Mouse (Mus musculus) large intestine, adult 2 months (tissue): Measurements from ENCODE around the gene Xpo5. TPM values are rescaled to one million over a fixed set of nuclear protein-coding genes. Genes with fewer than 3 reads are reported as not detected.

ENCODE experiments used
- DNase-seq: peaks from one replicate; pipeline ENCODE4 v3.0.0-alpha.2; 2012; ENCODE audit warnings: low read depth, low spot score
- WGBS: fragments of 180-500 bp; shearing (Covaris S2); methylation state at CpG from one replicate; pipeline ENCODE4 v1.1.7; 2018; 5-methylcytosine and 5-hydroxymethylcytosine counted together
- polyA plus RNA-seq: library from polyadenylated mRNA; depleted of rRNA; stranded (reverse); fragments of >200 nt; gene quantifications from 2 replicates; pipeline ENCODE4 v1.2.3, GENCODE M21; 2012

Gene Xpo5
- polyA plus RNA-seq, 1 experiment, result 17.1 TPM

DNA sequence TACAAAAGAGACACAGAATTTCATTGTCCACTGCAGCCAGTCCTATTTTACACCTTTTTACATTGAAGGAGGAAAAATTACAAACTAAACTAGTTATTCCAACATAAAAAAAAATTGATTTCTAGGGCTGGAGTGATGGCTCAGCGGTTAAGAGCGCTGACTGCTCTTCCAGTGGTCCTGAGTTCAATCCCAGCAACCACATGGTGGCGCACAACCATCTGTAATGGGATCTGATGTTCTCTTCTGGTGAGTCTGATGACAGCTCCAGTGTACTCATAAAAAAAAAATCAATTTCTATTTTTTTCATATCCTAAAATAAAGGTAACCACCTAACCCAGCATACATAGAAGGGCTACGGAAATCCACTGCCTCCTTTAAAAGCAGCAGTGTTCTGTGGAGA lies 20.3 kb upstream of the Xpo5 start:
- WGBS, result 91% methylated on average over 4 of the region's 4 CpGs
- no peak for DNase-seq

DNA sequence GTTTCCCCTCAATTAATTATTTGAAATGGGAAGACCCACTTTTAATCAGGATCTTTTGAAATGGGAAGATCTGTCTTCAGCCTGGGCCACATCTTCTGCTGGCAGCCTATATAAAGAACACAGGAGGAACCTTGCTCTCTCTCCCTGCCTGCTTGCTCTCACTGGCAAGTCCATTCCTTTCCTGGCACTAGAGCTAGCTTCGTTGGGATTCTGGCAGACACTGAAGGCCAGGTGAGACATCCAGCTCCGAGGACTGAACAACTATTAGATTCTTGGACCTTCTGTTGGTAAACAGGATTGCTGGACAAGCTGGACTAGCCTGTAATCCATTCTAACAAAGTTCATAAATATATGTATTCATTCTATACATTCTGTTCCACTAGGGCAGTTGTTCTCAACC lies 13.8 kb upstream of the Xpo5 start:
- WGBS, result 87% methylated on average over 2 of the region's 2 CpGs
- no peak for DNase-seq

GRCm38 (mm10) chr17:46201151-46201550 lies 1.4 kb upstream of the Xpo5 start:
- DNase-seq, result no peak
- WGBS, result 25% methylated on average over 6 of the region's 6 CpGs

GRCm38 (mm10) chr17:46203078-46203477 lies 496 bp downstream of the Xpo5 start:
- no peak for DNase-seq
- under 1% methylated on average over 20 of the region's 20 CpGs for WGBS

DNA sequence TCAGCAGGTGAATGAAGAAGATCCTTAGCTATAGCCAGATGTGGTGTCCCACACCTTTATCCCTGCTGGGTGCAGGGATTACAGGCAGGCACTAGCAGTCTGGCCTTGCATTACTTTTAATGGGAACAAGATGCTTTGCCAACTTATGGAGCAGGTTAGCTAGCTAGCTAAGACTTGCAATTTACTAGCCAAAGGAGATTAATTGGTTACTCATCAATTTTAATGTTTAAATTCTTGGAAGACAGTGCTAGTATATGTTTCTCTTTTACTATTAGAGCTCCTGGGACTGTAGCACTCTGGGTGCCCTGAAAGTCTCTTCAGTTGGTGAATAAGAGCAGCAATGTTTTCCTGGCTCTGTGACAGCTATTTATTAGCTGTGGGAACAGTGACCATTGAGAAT lies 4.1 kb downstream of the Xpo5 start:
- DNase-seq, result no peak

GRCm38 (mm10) chr17:46210550-46210949 lies 8.0 kb downstream of the Xpo5 start:
- 39% methylated on average over 3 of the region's 3 CpGs for WGBS
- no peak for DNase-seq

GRCm38 (mm10) chr17:46221601-46222000 lies 19.0 kb downstream of the Xpo5 start:
- no peak for DNase-seq
- WGBS, result 93% methylated on average over 3 of the region's 3 CpGs

GRCm38 (mm10) chr17:46227576-46227975 lies 25.0 kb downstream of the Xpo5 start:
- DNase-seq, result no peak
- WGBS, result 88% methylated on average over 7 of the region's 7 CpGs

DNA sequence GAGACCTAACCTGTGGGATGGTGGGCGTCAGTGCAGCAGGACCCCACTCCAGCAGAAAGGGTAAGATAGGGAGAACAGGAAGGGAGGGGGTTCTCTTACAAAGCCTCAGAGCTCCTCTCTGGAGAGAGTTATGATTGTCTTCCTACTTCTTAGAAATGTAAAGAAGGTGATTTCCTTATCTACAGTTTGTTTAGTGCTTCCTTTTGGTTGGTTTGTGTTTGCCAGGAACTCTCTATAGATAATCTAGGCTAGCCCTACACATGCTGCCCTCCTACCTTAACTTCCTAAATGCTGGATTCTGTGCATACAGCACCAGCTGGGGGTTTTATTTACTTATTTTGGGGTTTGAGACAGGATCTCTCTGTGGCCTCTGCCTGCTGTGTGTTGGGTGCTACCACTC lies 33.5 kb downstream of the Xpo5 start:
- WGBS, result 94% methylated on average over 1 of the region's 1 CpGs
- DNase-seq, result no peak

DNA sequence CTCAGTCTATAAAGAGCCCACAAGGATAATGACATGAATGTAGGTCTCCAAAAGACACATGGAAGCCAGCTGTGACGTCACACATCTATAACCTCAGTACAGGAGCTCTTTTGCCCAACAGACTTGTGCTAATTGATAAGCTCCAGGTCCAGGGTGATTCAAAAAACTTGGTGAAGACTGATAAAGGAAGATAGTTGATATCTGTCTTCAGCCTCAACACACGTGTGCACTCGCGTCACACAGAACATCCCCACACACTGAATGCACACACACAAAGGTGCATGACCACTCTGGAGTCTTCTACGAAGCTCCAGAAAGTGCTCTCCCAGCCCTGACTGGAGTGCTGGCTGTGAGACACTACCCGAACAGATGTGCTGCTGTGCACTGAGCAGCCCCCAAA lies 34.5 kb downstream of the Xpo5 start:
- no peak for DNase-seq
- 88% methylated on average over 6 of the region's 6 CpGs for WGBS

- WGBS, result 76% methylated on average over 5 of the region's 5 CpGs
- DNase-seq, result no peak
Measured at GRCm38 (mm10) chr17:46237480-46237879, 34.9 kb downstream of the Xpo5 start.

DNA sequence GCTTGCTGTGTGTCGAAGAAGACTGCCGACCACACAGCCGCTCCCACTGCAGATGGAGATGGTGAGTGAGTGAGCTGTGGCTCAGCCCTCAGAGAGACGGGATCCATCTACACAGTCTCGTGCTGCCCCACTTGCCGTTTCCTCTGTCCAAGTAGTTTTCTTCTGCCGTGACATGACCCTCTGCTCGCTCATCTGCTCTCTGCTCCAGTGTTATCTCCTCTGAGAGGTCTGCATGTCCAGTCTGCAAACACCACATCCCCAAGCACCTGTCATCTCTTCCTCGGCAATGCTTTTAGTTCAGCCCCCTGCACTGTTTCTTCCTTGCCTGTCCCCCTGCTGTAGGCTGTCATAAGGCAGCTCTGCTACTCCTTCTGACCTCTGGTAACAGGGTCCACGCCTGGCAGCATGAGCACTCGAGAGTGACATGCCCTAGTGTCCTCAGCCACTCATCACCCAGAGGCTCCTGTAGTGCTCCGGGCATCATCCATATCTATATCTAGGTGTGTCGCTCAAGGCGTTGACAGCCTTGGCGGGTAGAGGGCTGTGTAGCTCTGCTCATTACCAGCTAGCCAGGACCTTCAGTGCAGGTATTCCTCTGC lies 37.0 kb downstream of the Xpo5 start:
- no peak for DNase-seq
- 95% methylated on average over 15 of the region's 15 CpGs for WGBS

DNA sequence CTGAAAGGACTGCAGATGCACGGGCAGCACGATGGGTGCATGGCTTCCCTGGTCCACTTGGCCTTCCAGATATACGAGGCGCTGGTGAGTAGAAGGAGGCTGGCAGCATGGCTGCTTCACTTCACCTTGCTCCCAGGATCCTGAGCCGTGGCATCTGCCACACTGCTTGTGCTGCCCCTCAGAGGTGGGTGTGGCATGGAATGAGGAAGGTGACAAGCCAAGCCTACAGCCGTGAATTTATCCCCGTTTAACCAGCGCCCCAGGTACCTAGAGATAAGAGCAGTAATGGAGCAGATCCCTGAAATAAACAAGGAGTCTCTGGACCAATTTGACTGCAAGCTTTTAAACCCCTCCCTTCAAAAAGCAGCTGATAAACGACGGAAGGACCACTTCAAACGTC lies 38.9 kb downstream of the Xpo5 start:
- no peak for DNase-seq
- 46% methylated on average over 11 of the region's 11 CpGs for WGBS

DNA sequence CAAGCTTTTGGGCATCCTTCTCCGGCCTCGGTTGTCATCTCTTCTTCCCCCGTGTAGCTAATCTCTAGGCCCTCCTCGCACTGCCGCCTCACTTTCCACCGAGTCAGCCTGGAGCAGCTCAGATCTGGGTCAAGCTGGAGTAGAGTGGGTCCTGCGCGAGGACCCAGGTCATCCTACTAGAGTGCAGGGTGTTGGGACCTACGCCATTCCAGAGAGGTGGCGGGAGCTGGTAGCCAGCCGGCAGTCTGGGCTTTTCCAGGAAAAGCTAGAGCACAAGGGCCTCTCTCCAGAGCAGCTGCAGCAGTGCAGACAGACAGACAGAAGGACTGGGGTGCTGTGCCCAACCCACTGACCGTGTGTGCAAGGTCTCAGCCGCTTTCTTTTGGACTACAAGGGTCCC lies 39.7 kb downstream of the Xpo5 start:
- WGBS, result 87% methylated on average over 13 of the region's 13 CpGs
- no peak for DNase-seq

- DNase-seq, result peak; percentile 63
- 25% methylated on average over 4 of the region's 4 CpGs for WGBS
Measured at GRCm38 (mm10) chr17:46242993-46243392, 40.4 kb downstream of the Xpo5 start.

GRCm38 (mm10) chr17:46243624-46244023 lies 41.0 kb downstream of the Xpo5 start:
- 27% methylated on average over 2 of the region's 2 CpGs for WGBS
- no peak for DNase-seq

DNA sequence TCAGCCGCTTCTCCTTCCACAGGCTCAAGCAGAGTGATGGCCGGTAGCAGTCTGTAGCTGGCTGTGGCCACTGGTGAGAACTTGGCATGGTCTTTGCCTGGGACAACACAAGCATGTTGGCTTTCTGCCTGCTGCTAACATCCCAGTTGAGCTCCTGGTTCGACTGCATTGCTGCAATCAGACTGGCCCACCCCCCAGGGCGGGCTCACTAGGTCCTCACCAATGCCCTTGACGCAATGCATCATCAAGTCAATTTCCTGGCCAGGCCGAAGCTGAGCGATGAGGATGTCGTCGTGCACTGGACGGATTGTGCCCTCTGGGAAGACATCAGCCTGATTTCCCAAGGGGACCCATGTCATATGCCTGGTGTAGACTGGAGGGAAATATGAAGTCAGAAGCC lies 42.0 kb downstream of the Xpo5 start:
- no peak for DNase-seq
- 75% methylated on average over 10 of the region's 10 CpGs for WGBS

DNA sequence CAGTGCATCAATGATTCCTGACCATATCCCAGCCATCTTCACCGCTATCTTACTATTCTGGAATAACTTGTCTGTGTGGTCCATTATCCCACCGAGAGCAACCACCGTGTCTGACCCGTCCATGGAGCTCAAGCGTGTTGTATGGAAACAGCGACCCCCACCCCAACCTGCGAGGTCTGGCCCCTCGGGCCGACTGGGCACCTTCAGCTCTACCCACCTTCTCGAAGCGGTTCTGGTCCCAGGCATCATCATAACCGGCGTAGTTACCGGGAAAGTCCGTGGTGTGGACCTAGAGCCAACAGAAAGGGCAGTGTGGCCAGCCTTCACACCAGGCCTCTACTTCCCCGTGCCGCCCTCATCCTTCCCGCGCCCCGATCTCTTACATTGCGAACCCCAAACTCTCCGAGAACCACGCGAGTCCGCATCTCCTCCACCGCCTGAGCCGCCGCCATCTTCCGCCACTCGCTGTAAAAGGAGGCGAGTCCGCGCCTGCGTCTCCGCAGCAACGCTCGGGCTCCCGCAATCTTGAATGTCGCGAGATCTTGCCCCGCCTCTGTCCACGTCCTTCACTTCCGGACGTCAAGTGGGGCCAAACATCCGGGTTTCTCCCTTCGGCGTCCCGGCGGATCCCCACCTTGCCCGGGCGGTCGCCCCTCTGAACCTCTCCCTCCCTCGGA lies 45.1 kb downstream of the Xpo5 start, which contains the start of the genes Polr1c and Yipf3:
Polr1c (minus strand) TSS at position 543 of the 677 bp plus-strand sequence.
Yipf3 (plus strand) TSS at position 569 of the 677 bp plus-strand sequence.
- peak; percentile 82 for DNase-seq
- under 1% methylated on average over 53 of the region's 53 CpGs for WGBS

- WGBS, result under 1% methylated on average over 37 of the region's 37 CpGs
- no peak for DNase-seq
Measured at GRCm38 (mm10) chr17:46248189-46248522, 45.6 kb downstream of the Xpo5 start.

DNA sequence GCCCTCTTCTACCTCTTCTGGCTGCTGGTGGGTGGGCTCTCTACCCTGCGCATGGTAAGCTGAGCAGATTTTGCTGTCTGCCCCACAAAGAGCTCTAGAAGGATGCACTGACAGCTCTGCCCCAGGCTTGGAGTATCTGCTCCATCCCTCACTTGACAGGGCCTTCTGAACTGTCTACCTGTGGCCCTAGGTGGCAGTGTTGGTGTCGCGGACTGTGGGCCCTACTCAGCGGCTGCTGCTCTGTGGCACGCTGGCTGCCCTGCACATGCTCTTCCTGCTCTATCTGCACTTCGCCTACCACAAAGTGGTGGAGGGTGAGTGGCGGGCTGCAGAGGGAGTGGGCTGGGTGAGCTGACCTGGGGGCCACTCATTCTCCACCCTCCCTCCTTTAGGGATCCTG lies 48.6 kb downstream of the Xpo5 start:
- WGBS, result 75% methylated on average over 7 of the region's 7 CpGs

GRCm38 (mm10) chr17:46252571-46253451 lies 50.2 kb downstream of the Xpo5 start:
- DNase-seq, result no peak
- 57% methylated on average over 14 of the region's 14 CpGs for WGBS

More for the DNA sequence above, 48.6 kb downstream of the Xpo5 start:
- no peak for DNase-seq
